Mouse (Mus musculus): ENCODE data around the gene Arfgap1.

The Arfgap1 gene

GRCm38 (mm10) chr2:180967010-180967763, at the start of gene Arfgap1:
Arfgap1 (plus strand) TSS chr2:180967225.
- peak; percentile 89 for DNase-seq (ENCODE audit: low read depth, low spot score)

DNA sequence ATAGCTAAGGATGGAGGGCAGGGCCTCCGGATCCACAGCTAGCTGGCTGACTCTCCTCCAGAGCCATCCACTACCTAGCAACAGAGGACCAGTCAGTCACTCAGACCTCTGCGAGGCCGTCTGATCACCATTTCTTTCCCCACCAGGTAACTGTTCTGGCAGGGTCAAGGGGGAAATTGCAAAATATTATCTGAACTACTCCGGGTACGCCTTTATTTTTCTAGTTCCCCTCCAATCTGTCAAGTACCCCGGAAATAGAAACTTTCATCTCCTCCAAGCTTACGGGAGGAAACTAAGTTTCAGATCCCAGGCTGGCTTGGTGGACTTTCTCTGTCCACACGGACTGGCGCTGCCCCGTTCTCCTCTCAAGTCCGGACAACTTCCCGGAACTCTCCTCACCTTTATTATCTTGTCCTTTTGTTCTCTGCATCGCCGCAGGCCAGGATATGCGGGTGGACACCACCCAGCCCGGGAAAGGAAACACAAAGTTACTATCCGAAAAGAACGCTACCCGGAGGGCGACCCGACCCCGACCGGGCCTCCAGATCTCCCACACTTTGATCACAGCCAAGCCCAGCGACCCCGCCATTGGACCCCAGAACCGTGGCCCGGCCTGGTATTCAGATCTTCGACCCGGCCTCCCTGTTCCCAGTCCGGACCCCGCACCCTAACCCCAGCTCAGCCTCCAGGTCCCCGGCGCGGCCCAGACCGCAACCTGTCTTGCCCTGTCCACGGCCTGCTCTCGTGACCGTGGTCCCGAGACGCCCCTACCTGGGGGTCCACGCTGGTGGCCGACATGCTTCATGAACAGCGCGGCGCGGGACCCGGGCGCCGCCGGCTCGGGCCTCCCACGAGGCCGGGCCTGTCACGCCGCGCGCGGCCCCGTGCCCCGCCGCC, 46.9 kb upstream of the Arfgap1 start:
- DNase-seq (ENCODE audit: low read depth, low spot score): no peak

GRCm38 (mm10) chr2:180920810-180921400, 46.1 kb upstream of the Arfgap1 start, which contains the start of gene Ythdf1:
Ythdf1 (minus strand) TSS chr2:180920949.
- peak; percentile 95 for DNase-seq (ENCODE audit: low read depth, low spot score)

GRCm38 (mm10) chr2:180922739-180923138, 44.3 kb upstream of the Arfgap1 start:
- DNase-seq (ENCODE audit: low read depth, low spot score): no peak

GRCm38 (mm10) chr2:180925176-180925575, 41.8 kb upstream of the Arfgap1 start:
- peak; percentile 48 for DNase-seq (ENCODE audit: low read depth, low spot score)

- DNase-seq (ENCODE audit: low read depth, low spot score): no peak
These were observed 38.3 kb upstream of the Arfgap1 start, which contains the start of gene Birc7 for GRCm38 (mm10) chr2:180928723-180929122. Birc7 (plus strand) TSS chr2:180929023.

GRCm38 (mm10) chr2:180932418-180932817, 34.6 kb upstream of the Arfgap1 start:
- no peak for DNase-seq (ENCODE audit: low read depth, low spot score)

- no peak for DNase-seq (ENCODE audit: low read depth, low spot score)
These were observed 26.8 kb upstream of the Arfgap1 start for GRCm38 (mm10) chr2:180940187-180940586.

DNA sequence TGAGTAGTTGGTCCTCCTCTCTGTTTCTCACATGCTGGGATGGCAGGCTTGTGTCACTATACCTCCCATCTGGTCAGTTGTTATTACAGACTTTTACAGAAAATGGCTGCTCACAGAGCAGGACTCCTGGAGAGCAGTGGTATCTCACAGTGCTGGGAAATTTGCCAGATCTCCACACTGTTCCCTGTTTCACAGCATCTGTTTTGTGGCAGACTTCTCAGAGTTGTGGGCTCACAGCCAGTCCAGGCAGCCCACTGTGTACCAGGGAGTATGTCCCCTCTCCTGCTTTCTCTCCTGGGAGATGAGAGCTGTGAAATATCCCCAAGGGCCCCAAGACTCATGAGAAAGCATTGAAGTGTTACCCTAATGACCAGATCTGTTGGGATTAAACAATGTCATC, 25.2 kb upstream of the Arfgap1 start:
- no peak for DNase-seq (ENCODE audit: low read depth, low spot score)

DNA sequence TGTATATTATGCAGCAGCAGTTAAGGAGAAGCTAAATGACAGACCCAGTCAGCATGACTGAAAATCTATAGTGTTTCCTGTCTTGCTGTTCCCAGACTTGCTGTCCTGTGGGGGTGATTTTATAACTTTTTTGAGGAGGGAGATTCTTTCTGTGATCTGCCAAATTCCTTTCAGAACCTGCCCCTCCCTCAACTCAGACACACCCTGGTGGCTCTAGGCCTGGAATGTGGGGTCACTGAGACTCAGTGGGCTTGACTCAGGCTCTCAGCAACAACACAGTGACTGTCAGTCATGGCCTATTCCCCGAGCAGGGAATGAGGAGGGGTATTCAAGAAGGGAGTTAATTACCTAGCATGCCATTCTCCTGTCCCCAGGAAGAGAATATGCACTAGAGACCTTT, 17.1 kb upstream of the Arfgap1 start:
- DNase-seq (ENCODE audit: low read depth, low spot score): no peak

GRCm38 (mm10) chr2:180952731-180953171, 14.3 kb upstream of the Arfgap1 start:
- DNase-seq (ENCODE audit: low read depth, low spot score): no peak

GRCm38 (mm10) chr2:180953638-180954037, 13.4 kb upstream of the Arfgap1 start:
- no peak for DNase-seq (ENCODE audit: low read depth, low spot score)

DNA sequence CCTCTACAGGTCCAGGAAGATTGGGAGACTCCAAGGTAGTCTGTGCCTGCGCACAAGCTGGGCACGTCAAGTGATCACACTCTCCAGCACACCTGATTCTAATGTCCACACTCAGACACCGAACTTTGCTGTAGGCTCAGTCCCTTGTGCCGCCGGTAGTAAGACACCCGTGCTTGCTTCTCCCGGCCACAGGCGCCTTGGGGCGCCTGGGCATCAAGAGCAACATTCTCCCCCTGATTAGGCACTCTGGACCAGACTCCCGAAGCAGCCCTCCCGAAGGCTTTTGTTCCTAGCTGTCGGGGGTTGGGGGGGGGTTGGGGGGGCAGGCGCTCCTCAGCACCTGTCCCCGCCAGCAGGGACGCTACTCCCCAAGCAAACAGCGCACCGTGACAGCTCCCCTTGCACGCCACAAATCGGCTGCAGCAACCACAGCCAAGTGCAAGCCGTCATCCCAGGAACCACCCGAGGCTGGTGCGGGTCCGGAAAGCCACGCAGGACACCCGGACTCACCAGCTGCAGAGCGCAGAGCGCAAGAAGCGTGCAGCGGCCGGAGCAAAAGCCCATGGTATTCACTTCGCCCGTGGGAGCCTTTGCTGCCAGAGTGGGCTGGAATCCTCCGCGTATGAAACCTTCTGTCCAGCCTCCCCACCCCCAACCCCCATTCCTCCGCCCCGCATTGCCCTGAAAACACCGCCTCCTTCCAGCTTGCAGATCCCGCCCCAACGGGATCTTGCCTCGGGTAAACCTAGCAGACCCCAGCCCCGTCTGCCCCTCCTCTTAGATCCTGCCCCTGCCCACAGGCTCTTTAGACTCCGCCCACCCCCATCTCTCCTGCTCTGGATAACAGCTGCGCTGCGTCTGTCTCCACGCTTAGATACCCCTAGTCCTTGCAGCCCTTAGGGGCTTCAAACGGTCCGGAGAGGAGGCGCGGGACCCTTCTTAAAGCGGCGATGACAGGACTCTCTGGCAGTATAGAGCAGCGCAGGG, 12.7 kb upstream of the Arfgap1 start, which contains the start of gene Nkain4:
TSS of gene Nkain4 (minus strand) at position 639 of the 987 bp plus-strand sequence.
- DNase-seq (ENCODE audit: low read depth, low spot score): no peak

- no peak for DNase-seq (ENCODE audit: low read depth, low spot score)
These were observed 7.4 kb upstream of the Arfgap1 start for GRCm38 (mm10) chr2:180959605-180960004.

DNA sequence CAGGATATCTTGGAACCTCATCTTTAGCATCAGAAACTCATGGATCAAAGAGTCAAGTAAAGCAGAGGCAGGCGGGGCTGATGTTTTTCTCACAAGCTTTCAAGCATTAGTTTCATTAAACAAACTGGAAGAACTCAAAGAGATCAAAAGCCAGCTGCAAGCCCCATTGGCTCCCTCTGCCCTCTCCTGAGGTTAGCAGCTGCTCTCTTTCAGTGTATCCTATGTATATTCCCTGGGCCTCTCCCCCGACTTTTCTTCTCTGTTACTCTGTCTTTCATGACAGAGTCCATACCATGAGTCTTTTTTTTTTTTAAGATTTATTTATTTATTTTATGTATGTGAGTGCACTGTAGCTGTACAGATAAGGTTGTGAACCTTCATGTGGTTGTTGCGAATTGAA, 6.8 kb upstream of the Arfgap1 start:
- DNase-seq (ENCODE audit: low read depth, low spot score): no peak

GRCm38 (mm10) chr2:180962616-180963308, 4.3 kb upstream of the Arfgap1 start:
- no peak for DNase-seq (ENCODE audit: low read depth, low spot score)

DNA sequence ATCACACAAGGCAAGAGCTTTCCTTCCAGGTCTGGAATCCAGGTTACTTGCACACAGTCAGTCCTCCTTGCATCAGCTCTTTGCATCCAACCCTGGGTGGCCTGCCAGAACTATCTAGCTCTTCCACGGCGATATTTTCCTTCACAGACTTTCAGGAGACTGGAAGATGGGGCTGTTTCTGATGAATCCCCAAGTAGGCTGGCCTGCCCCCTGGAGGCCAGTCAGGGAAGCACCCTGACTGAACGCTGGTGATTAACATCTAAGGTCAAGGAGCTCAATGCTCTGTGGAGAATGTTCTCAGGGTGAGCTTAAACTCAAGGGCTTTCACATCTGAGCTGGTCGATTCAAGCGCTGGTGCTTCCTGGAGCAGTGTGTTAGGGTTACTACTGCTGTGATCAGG, 3.1 kb upstream of the Arfgap1 start:
- DNase-seq (ENCODE audit: low read depth, low spot score): peak; percentile 57

- DNase-seq (ENCODE audit: low read depth, low spot score): no peak
These were observed 738 bp upstream of the Arfgap1 start for GRCm38 (mm10) chr2:180966092-180966882.

DNA sequence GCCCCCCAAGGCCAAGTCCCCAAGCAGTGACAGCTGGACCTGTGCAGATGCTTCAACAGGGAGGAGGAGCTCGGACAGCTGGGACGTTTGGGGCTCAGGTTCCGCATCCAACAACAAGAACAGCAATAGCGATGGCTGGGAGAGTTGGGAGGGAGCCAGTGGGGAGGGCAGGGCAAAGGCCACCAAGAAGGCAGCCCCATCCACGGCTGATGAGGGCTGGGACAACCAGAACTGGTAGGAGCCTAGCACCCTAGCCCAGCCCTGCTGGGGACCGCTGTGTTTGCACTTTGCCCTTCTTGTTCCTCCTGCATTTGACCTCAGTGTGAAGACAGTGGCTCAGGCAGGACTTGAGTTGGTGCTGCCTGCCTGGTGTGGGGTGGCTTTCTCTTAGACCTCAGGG, 14.1 kb downstream of the Arfgap1 start:
- DNase-seq (ENCODE audit: low read depth, low spot score): no peak

All from skeletal muscle tissue, adult 2 months (tissue).